Mouse (Mus musculus) cerebellum, adult 2 months (tissue): Measurements from ENCODE around the gene Nucb1.

Source experiments
- CTCF ChIP-seq: fragments of 200-500 bp; IDR thresholded peaks from 2 replicates; pipeline ENCODE4 v1.5.1; 2011; ENCODE audit warnings: low read depth, mild to moderate bottlenecking, control low read depth, low read length, moderate library complexity, borderline replicate concordance; ENCODE audit not compliant: insufficient read depth
- POLR2A ChIP-seq: fragments of 200-500 bp; IDR thresholded peaks from 2 replicates; pipeline ENCODE4 v1.6.1; 2011; ENCODE audit warnings: low read length, control low read depth, borderline replicate concordance; ENCODE audit not compliant: insufficient read depth

DNA sequence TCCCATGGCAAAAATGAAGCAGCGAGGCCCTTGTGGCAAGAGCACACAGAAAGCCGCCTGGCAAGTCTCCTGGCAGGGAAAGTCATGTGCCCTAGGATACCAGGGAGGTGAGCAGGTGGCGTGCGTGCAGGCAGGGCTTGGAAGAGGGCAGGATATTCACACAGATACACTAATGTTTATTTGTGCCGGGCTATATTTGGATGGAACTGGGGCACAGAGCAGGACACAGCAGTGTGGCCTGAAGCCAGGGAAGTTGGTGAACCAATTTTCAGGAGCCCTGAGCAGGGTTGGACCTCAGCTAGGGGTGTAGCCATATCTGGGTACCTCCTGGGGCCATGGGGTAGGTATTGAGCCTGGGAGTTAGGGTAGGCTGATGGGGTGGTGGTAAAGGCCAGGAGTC, 17.3 kb downstream of the Nucb1 start:
- TF ChIP-seq CTCF (no peak), POLR2A (no peak)
